Mouse (Mus musculus): ENCODE measurements around the gene Zzz3. TPM values are rescaled to one million over a fixed set of nuclear protein-coding genes. Genes with fewer than 3 reads are reported as not detected.

The Zzz3 gene
- total and polyA plus RNA-seq, 2 experiments from 2014 or later, result 22.6 to 43.4 TPM

DNA sequence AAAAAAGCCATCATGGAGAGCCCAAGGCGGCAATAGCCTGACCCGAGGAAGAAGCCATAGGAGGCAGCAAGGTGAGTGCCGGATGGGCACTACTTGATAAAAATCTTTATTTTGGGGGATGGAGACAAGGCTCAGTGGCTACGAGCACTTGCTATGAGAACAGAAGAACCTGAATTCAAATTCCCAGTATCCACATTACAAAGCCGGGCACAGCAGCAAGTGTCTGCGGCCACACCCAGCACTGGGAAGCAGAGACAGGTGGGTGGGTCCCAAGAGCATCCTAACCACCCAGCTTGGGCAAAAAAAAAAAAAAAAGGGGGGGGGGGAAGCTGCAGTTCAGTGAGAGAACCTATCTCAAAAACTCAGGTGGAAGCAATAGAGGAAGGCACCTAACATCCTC lies 85.1 kb downstream of the Zzz3 start:
- Histone ChIP-seq H3K27ac (ENCODE audit: low read depth, low read length) (no peak overlapping the region), H3K9me3 (ENCODE audit: low read length) (no peaks in the 10 kb centered on the region), H3K4me2 (ENCODE audit: low read depth) (no peak overlapping the region), H3K9ac (no peak overlapping the region), H3K27me3 (ENCODE audit: insufficient read depth, low read length) (no peaks in the 10 kb centered on the region), H3K4me3 (ENCODE audit: low read depth, low read length) (no peak overlapping the region), H3K36me3 (ENCODE audit: insufficient read depth) (no peaks in the 10 kb centered on the region), H3K4me1 (ENCODE audit: insufficient read depth) (no peaks in the 10 kb centered on the region; the same call in 1 of the 2 replicates)
- WGBS, result 96% methylated on average over 6 of the region's 6 CpGs
- ATAC-seq, result no peak
- no peak for TF ChIP-seq CTCF (IDR thresholded peaks at IDR 0.05; ENCODE audit: low read depth)
- no peak for DNase-seq

- Histone ChIP-seq H3K4me2 (ENCODE audit: low read depth) (no peak overlapping the region), H3K27ac (ENCODE audit: low read depth, low read length) (no peak overlapping the region), H3K9ac (no peak overlapping the region), H3K4me3 (ENCODE audit: low read depth, low read length) (no peak overlapping the region), H3K36me3 (ENCODE audit: insufficient read depth) (no peaks in the 10 kb centered on the region), H3K27me3 (ENCODE audit: insufficient read depth, low read length) (no peaks in the 10 kb centered on the region), H3K9me3 (ENCODE audit: low read length) (no peaks in the 10 kb centered on the region), H3K4me1 (ENCODE audit: insufficient read depth) (no peaks in the 10 kb centered on the region; the same call in 1 of the 2 replicates)
- no peak for ATAC-seq
- TF ChIP-seq CTCF (IDR thresholded peaks at IDR 0.05; ENCODE audit: low read depth), result no peak
- no peak for DNase-seq
- 80% methylated on average over 8 of the region's 8 CpGs for WGBS
Measured at GRCm38 (mm10) chr3:152482182-152482581, 86.9 kb downstream of the Zzz3 start.

- WGBS, result 34% methylated on average over 7 of the region's 7 CpGs
- peak; percentile 55 for ATAC-seq
- H3K4me3 ChIP-seq (ENCODE audit: low read depth, low read length), result no peak overlapping the region
- no peaks in the 10 kb centered on the region for H3K36me3 ChIP-seq (ENCODE audit: insufficient read depth)
- no peak overlapping the region for H3K9ac ChIP-seq
- H3K9me3 ChIP-seq (ENCODE audit: low read length), result no peaks in the 10 kb centered on the region
- H3K27me3 ChIP-seq (ENCODE audit: insufficient read depth, low read length), result no peaks in the 10 kb centered on the region
- peak overlapping the region; percentile 54; the same call in 1 of the 2 replicates for H3K27ac ChIP-seq (ENCODE audit: low read depth, low read length)
- no peak for DNase-seq
- TF ChIP-seq CTCF (IDR thresholded peaks at IDR 0.05; ENCODE audit: low read depth), result no peak
- no peak overlapping the region for H3K4me2 ChIP-seq (ENCODE audit: low read depth)
- no peaks in the 10 kb centered on the region; the same call in 1 of the 2 replicates for H3K4me1 ChIP-seq (ENCODE audit: insufficient read depth)
Measured at GRCm38 (mm10) chr3:152483800-152484199, 88.5 kb downstream of the Zzz3 start.

DNA sequence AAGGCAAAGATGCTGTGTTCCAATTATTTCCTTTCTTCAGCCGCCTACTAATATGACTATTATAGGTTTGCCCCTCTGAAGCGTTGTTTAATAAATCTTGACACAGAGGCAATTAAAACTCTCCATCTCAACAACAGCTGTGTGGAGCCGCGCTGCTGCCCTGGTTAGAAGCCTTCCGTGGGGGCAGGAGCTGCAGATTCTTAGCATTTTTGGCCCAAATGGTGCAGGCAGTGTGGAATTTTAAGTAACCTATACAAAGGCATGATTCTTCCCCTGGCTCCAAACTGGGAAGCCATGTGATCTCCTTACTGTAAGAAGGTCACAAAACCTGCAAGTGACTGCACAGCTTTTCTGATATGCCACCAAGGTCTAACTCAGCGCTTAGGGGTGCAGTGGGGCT lies 88.9 kb downstream of the Zzz3 start:
- H3K4me3 ChIP-seq (ENCODE audit: low read depth, low read length), result no peak overlapping the region
- no peaks in the 10 kb centered on the region; the same call in 1 of the 2 replicates for H3K4me1 ChIP-seq (ENCODE audit: insufficient read depth)
- ATAC-seq, result peak; percentile 71
- H3K36me3 ChIP-seq (ENCODE audit: insufficient read depth), result no peaks in the 10 kb centered on the region
- no peak overlapping the region for H3K9ac ChIP-seq
- peak overlapping the region; percentile 54; the same call in 1 of the 2 replicates for H3K27ac ChIP-seq (ENCODE audit: low read depth, low read length)
- TF ChIP-seq CTCF (IDR thresholded peaks at IDR 0.05; ENCODE audit: low read depth), result no peak
- no peak overlapping the region for H3K4me2 ChIP-seq (ENCODE audit: low read depth)
- H3K9me3 ChIP-seq (ENCODE audit: low read length), result no peaks in the 10 kb centered on the region
- no peaks in the 10 kb centered on the region for H3K27me3 ChIP-seq (ENCODE audit: insufficient read depth, low read length)
- 32% methylated on average over 6 of the region's 6 CpGs for WGBS
- DNase-seq, result peak; percentile 32

GRCm38 (mm10) chr3:152488964-152489363 lies 93.7 kb downstream of the Zzz3 start:
- TF ChIP-seq CTCF (IDR thresholded peaks at IDR 0.05; ENCODE audit: low read depth), result no peak
- no peak for ATAC-seq

GRCm38 (mm10) chr3:152490423-152490822 lies 95.2 kb downstream of the Zzz3 start:
- WGBS, result 87% methylated on average over 5 of the region's 5 CpGs
- H3K9ac ChIP-seq, result no peak overlapping the region
- no peaks in the 10 kb centered on the region for H3K9me3 ChIP-seq (ENCODE audit: low read length)
- DNase-seq (no peak), ATAC-seq (no peak)
- no peaks in the 10 kb centered on the region for H3K36me3 ChIP-seq (ENCODE audit: insufficient read depth)
- H3K27me3 ChIP-seq (ENCODE audit: insufficient read depth, low read length), result no peaks in the 10 kb centered on the region
- no peak overlapping the region for H3K4me3 ChIP-seq (ENCODE audit: low read depth, low read length)
- H3K4me1 ChIP-seq (ENCODE audit: insufficient read depth), result peaks cover 4% of the 10 kb centered on the region; the same call in 1 of the 2 replicates
- H3K27ac ChIP-seq (ENCODE audit: low read depth, low read length), result no peak overlapping the region
- no peak for TF ChIP-seq CTCF (IDR thresholded peaks at IDR 0.05; ENCODE audit: low read depth)
- H3K4me2 ChIP-seq (ENCODE audit: low read depth), result no peak overlapping the region

More at GRCm38 (mm10) chr3:152488964-152489363, 93.7 kb downstream of the Zzz3 start:
- Histone ChIP-seq H3K9me3 (ENCODE audit: low read length) (no peaks in the 10 kb centered on the region), H3K4me1 (ENCODE audit: insufficient read depth) (no peaks in the 10 kb centered on the region), H3K27ac (ENCODE audit: low read depth, low read length) (no peak overlapping the region), H3K36me3 (ENCODE audit: insufficient read depth) (no peaks in the 10 kb centered on the region), H3K4me3 (ENCODE audit: low read depth, low read length) (no peak overlapping the region), H3K4me2 (ENCODE audit: low read depth) (no peak overlapping the region), H3K27me3 (ENCODE audit: insufficient read depth, low read length) (no peaks in the 10 kb centered on the region), H3K9ac (no peak overlapping the region)
- DNase-seq, result no peak
- 75% methylated on average over 4 of the region's 4 CpGs for WGBS

GRCm38 (mm10) chr3:152492241-152492640 lies 97.0 kb downstream of the Zzz3 start:
- peaks cover 8% of the 10 kb centered on the region; the same call in 1 of the 2 replicates for H3K4me1 ChIP-seq (ENCODE audit: insufficient read depth)
- H3K9me3 ChIP-seq (ENCODE audit: low read length), result no peaks in the 10 kb centered on the region
- no peak overlapping the region for H3K4me2 ChIP-seq (ENCODE audit: low read depth)
- H3K36me3 ChIP-seq (ENCODE audit: insufficient read depth), result no peaks in the 10 kb centered on the region
- no peak overlapping the region for H3K9ac ChIP-seq
- H3K27ac ChIP-seq (ENCODE audit: low read depth, low read length), result no peak overlapping the region
- ATAC-seq (no peak), DNase-seq (no peak)
- H3K4me3 ChIP-seq (ENCODE audit: low read depth, low read length), result no peak overlapping the region
- no peaks in the 10 kb centered on the region for H3K27me3 ChIP-seq (ENCODE audit: insufficient read depth, low read length)
- TF ChIP-seq CTCF (IDR thresholded peaks at IDR 0.05; ENCODE audit: low read depth), result no peak
- WGBS, result 89% methylated on average over 6 of the region's 6 CpGs
